Mouse (Mus musculus): ENCODE data around the gene Sfi1. TPM values are rescaled to one million over a fixed set of nuclear protein-coding genes. Genes with fewer than 3 reads are reported as not detected.
"Not testable (repeated sequence)": the region's sequence is repeated elsewhere in the genome, so short reads cannot be mapped to it uniquely, and the experiment has no call there.

Sfi1 gene
- polyA plus RNA-seq, 1 experiment from 2014 or later, result 14.4 TPM

DNA sequence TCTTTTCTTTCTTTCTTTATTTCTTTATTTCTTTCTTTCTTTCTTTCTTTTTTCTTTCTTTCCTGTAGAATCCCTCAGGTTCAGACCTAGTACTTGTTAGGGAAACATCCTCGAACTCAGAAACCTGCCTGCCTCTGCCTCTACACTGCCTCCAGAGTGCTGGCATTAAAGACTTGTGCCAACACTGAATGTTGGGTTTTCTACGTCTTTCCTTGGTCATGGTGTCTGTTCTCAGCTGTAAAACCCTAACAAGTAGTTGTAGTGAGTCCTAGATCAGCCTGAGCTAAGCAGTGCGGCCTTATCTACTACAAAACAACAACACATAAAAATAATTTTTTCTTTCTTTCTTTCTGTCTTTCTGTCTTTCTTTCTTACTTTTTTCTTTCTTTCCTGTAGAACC lies 78.9 kb downstream of the Sfi1 start:
- Histone ChIP-seq H3K4me2 (no peak overlapping the region), H3K4me3 (replicated peaks) (no peak overlapping the region), H3K9me3 (no peaks in the 10 kb centered on the region), H3K4me1 (no peaks in the 10 kb centered on the region), H3K36me3 (no peaks in the 10 kb centered on the region), H3K27ac (no peak overlapping the region), H3K9ac (no peak overlapping the region), H3K27me3 (replicated peaks) (no peaks in the 10 kb centered on the region)
- ATAC-seq (ENCODE audit: insufficient read depth, low FRiP score, low read depth), result no peak
- 59% methylated on average over 3 of the region's 3 CpGs for WGBS

DNA sequence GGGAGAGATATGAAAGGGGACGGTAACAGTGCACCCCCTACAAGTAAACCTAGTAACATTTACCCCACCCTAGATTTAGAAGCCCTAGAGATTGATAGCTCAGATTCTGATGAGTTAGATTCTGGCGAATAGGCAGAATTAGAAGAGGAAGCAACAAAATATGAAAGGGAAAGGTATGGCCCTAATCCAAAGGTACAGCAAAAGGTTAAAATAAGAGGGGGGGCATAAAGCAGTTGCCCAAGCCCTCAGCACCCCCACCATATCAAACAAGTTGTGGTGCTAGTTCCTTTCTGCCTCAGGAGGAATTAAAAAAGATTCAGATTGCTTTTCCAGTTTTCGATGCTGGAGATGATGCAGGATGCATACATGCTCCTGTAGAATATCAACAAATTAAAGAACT lies 87.1 kb downstream of the Sfi1 start:
- Histone ChIP-seq H3K4me3 (replicated peaks) (no peak overlapping the region), H3K27me3 (replicated peaks) (no peaks in the 10 kb centered on the region), H3K9ac (no peak overlapping the region), H3K36me3 (no peaks in the 10 kb centered on the region), H3K9me3 (peaks cover 11% of the 10 kb centered on the region), H3K27ac (no peak overlapping the region), H3K4me2 (no peak overlapping the region), H3K4me1 (no peaks in the 10 kb centered on the region)
- no peak for ATAC-seq (ENCODE audit: insufficient read depth, low FRiP score, low read depth)
- WGBS, result 86% methylated on average over 3 of the region's 3 CpGs

DNA sequence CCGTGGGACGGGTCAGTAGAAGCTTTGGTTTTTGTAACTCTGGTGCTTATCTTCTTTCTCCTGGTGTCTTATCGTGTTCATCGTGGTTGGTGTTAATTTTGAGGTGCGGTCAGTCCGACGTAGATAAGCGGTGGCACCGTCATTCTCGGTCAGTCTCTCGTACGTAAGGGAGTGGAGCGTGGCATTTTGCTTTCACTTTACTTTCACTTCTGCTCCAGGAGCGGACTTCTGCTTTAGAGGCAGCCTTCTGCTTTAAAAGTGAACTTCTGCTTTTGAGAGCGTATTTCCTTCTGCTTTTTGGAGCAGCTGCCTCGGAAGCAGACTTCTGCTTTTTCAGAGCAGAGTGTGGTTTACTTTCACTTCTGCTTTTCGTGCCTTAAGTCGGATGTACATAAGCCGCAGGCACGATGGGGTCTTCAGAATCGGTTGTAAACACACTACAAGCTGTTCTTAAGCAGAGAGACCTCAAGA lies 88.0 kb downstream of the Sfi1 start:
- peaks cover 14% of the 10 kb centered on the region for H3K9me3 ChIP-seq
- H3K4me2 ChIP-seq, result no peak overlapping the region
- H3K36me3 ChIP-seq, result no peaks in the 10 kb centered on the region
- H3K4me3 ChIP-seq (replicated peaks), result no peak overlapping the region
- H3K27ac ChIP-seq, result no peak overlapping the region
- no peak overlapping the region for H3K9ac ChIP-seq
- no peak for ATAC-seq (ENCODE audit: insufficient read depth, low FRiP score, low read depth)
- H3K4me1 ChIP-seq, result no peaks in the 10 kb centered on the region
- H3K27me3 ChIP-seq (replicated peaks), result no peaks in the 10 kb centered on the region
- 84% methylated on average over 21 of the region's 21 CpGs for WGBS

GRCm38 (mm10) chr11:3104501-3105260 lies 88.6 kb downstream of the Sfi1 start:
- WGBS, result 85% methylated on average over 20 of the region's 20 CpGs
- H3K9ac ChIP-seq; H3K4me2 ChIP-seq; H3K36me3 ChIP-seq; H3K4me3 ChIP-seq (replicated peaks); H3K27me3 ChIP-seq (replicated peaks); ATAC-seq (ENCODE audit: insufficient read depth, low FRiP score, low read depth); H3K27ac ChIP-seq; H3K4me1 ChIP-seq: not testable (repeated sequence)
- H3K9me3 ChIP-seq, result peaks cover 14% of the 10 kb centered on the region

DNA sequence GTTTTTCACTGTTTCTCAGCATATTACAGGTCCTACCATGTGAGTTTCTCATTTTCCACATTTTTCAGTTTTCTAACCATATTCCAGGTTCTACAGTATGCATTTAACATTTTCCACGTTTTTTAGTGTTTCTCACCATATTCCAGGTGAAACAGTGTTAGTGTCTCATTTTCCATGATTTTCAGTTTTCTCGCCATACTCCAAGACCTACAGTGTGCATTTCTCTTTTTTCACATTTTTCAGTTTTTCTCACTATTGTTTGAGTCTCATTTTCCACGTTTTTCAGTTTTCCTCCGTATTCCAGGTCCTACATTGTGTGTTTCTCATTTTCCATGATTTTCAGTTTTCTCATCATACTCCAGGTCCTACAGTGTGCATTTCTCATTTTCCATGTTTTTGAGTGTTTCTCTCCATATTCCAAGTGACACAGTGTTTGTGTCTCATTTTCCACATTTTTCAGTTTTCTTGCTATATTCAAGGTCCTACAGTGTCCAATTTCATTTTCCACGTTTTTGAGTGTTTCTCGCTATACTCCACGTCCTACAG lies 89.6 kb downstream of the Sfi1 start:
- Histone ChIP-seq H3K4me1 (no peaks in the 10 kb centered on the region), H3K36me3 (no peaks in the 10 kb centered on the region), H3K27me3 (replicated peaks) (no peaks in the 10 kb centered on the region), H3K27ac (no peak overlapping the region), H3K9ac (no peak overlapping the region), H3K4me2 (no peak overlapping the region), H3K9me3 (peaks cover 14% of the 10 kb centered on the region), H3K4me3 (replicated peaks) (no peak overlapping the region)
- ATAC-seq (ENCODE audit: insufficient read depth, low FRiP score, low read depth), result peak; percentile 68
- WGBS, result 63% methylated on average over 7 of the region's 7 CpGs

DNA sequence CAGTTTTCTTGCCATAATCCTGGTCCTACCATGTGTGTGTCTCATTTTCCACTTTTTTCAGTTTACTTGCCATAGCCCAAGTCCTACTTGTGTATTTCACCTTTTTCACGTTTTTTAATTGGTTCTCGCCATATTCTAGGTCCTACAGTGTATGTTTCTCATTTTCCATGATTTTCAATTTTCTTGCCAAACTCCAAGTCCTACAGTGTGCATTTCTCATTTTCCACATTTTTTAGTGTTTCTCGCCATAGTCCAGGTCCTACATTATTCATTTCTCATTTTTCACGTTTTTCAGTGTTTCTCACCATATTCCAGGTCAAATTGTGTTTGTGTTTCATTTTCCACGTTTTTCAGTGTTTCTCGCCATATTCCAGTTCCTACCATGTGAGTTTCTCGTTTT lies 90.6 kb downstream of the Sfi1 start:
- not testable (repeated sequence) for H3K4me1 ChIP-seq, H3K27ac ChIP-seq
- 67% methylated on average over 7 of the region's 7 CpGs for WGBS

GRCm38 (mm10) chr11:3101875-3102494 lies 91.3 kb downstream of the Sfi1 start:
- H3K4me1 ChIP-seq, result no peaks in the 10 kb centered on the region
- H3K36me3 ChIP-seq, result no peaks in the 10 kb centered on the region
- no peak overlapping the region for H3K27ac ChIP-seq
- H3K27me3 ChIP-seq (replicated peaks), result no peaks in the 10 kb centered on the region
- no peak overlapping the region for H3K4me3 ChIP-seq (replicated peaks)
- no peak overlapping the region for H3K9ac ChIP-seq
- H3K4me2 ChIP-seq, result no peak overlapping the region
- peaks cover 14% of the 10 kb centered on the region for H3K9me3 ChIP-seq
- 66% methylated on average over 10 of the region's 10 CpGs for WGBS
- ATAC-seq (ENCODE audit: insufficient read depth, low FRiP score, low read depth), result 0 out of 2 replicates have a peak, but pooled peaks have one; percentile 31

More for the DNA sequence above, 90.6 kb downstream of the Sfi1 start:
- H3K9me3 ChIP-seq, result peaks cover 14% of the 10 kb centered on the region
- not testable (repeated sequence) for H3K27me3 ChIP-seq (replicated peaks); H3K36me3 ChIP-seq; H3K9ac ChIP-seq; ATAC-seq (ENCODE audit: insufficient read depth, low FRiP score, low read depth); H3K4me3 ChIP-seq (replicated peaks); H3K4me2 ChIP-seq

DNA sequence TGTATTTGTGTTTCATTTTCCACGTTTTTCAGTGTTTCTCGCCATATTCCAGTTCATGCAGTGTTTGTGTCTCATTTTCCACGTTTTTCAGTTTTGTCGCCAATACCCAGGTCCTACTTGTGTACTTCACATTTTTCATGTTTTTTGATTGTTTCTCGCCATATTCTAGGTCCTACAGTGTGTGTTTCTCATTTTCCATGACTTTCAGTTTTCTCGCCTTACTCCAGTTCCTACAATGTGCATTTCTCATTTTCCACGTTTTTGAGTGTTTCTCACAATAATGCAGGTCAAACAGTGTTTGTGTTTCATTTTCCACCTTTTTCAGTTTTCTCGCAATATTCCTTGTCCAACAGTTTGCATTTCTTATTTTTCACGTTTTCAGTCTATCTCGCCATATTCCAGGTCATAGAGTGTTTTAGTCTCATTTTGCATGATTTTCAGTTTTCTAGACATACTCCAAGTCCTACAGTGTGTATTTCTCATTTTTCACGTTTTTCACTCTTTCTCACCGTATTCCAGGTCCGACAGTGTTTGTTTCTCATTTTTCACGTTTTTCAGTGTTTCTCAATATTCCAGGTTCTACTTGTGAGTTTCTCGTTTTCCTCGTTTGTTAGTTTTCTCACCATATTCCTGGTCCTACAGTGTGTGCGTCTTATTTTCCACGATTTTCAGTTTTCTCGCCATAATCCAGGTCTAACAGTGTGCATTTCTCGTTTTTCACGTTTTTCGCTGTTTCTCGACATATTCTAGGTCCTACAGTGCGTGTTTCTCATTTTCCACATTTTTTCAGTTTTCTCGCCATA lies 92.0 kb downstream of the Sfi1 start:
- H3K9me3 ChIP-seq, result peaks cover 14% of the 10 kb centered on the region
- ATAC-seq (ENCODE audit: insufficient read depth, low FRiP score, low read depth), result 0 out of 2 replicates have a peak, but pooled peaks have one; percentile 56
- H3K9ac ChIP-seq, result no peak overlapping the region
- no peak overlapping the region for H3K4me2 ChIP-seq
- no peak overlapping the region for H3K27ac ChIP-seq
- H3K27me3 ChIP-seq (replicated peaks), result no peaks in the 10 kb centered on the region
- 71% methylated on average over 25 of the region's 25 CpGs for WGBS
- no peak overlapping the region for H3K4me3 ChIP-seq (replicated peaks)
- no peaks in the 10 kb centered on the region for H3K36me3 ChIP-seq
- H3K4me1 ChIP-seq, result no peaks in the 10 kb centered on the region

DNA sequence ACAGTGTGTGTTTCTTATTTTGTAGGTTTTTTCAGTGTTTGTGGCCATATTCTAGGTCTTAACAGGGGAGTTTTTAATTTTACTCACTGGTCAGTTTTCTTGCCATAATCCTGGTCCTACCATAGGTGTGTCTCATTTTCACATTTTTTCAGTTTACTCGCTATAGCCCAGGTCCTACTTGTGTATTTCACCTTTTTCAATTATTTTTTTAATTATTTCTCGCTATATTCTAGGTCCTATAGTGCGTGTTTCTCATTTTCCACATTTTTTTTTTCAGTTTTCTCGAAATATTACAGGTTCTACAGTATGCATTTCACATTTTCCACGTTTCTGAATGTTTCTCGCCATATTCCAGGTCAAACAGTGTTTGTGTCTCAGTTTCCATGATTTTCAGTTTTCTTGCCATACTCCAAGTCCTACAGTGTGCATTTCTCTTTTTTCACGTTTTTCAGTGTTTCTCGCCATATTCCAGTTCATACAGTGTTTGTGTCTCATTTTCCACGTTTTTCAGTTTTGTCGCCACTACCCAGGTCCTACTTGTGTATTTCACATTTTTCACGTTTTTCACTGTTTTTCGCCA lies 93.1 kb downstream of the Sfi1 start:
- H3K36me3 ChIP-seq; H3K27me3 ChIP-seq (replicated peaks); H3K4me1 ChIP-seq; H3K4me3 ChIP-seq (replicated peaks); H3K4me2 ChIP-seq; H3K9ac ChIP-seq; H3K27ac ChIP-seq: not testable (repeated sequence)
- 73% methylated on average over 12 of the region's 12 CpGs for WGBS
- peaks cover 14% of the 10 kb centered on the region for H3K9me3 ChIP-seq
- ATAC-seq (ENCODE audit: insufficient read depth, low FRiP score, low read depth), result peak; percentile 56; the same call in 1 of the 2 replicates

Measured in stomach, embryonic 15.5 days (tissue).